Mouse (Mus musculus) G1E (cell line): ENCODE results near the gene Zfp975.
"Not testable (repeated sequence)": the region's sequence is repeated elsewhere in the genome, so short reads cannot be mapped to it uniquely, and the experiment has no call there.

ENCODE experiments used
- CTCF ChIP-seq: IDR thresholded peaks from 2 replicates; pipeline ENCODE4 v1.5.1; 2012; ENCODE audit warnings: low read depth, low read length, inconsistent platforms, mixed read lengths
- GATA1 ChIP-seq: IDR thresholded peaks from 2 replicates; pipeline ENCODE4 v1.6.1; 2012; ENCODE audit warnings: borderline replicate concordance, low read length, inconsistent platforms, mixed read lengths
- GATA2 ChIP-seq: IDR thresholded peaks from 2 replicates; pipeline ENCODE4 v1.6.1; 2012; ENCODE audit warnings: low read depth, low read length, inconsistent platforms, borderline replicate concordance
- TAL1 ChIP-seq: conservative IDR thresholded peaks from 2 replicates; pipeline ENCODE4 v1.6.1; 2012; ENCODE audit warnings: low read depth, low read length, inconsistent platforms, mixed read lengths

- TF ChIP-seq CTCF, TAL1, GATA1, GATA2: not testable (repeated sequence)
These were observed 50.1 kb downstream of the Zfp975 start, which contains the start of gene Zfp976 for GRCm38 (mm10) chr7:42642152-42643115.
